Mouse (Mus musculus) heart, embryonic 12.5 days (tissue): ENCODE results near the gene Oscp1. TPM values are rescaled to one million over a fixed set of nuclear protein-coding genes. Genes with fewer than 3 reads are reported as not detected.

ENCODE experiments used
- ATAC-seq: fragments of 200-750 bp; cut with Nextera tagmentation; 2 replicates; pipeline ENCODE4 v1.8.0; 2017; ENCODE audit warnings: moderate TSS enrichment, moderate library complexity; ENCODE audit not compliant: insufficient number of reproducible peaks, low FRiP score
- H3K27ac ChIP-seq: fragments of 300-500 bp; sonication (generic); 2 replicates; pipeline ENCODE4 v1.5.1; 2016; ENCODE audit warnings: mild to moderate bottlenecking, moderate library complexity; ENCODE audit not compliant: poor library complexity, severe bottlenecking
- H3K27me3 ChIP-seq: fragments of 300-500 bp; sonication (generic); replicated peaks from 2 replicates; pipeline ENCODE4 v1.6.1; 2016; ENCODE audit warnings: mild to moderate bottlenecking, moderate library complexity
- H3K36me3 ChIP-seq: fragments of 300-500 bp; sonication (generic); 2 replicates; pipeline ENCODE4 v1.6.1; 2016; ENCODE audit warnings: mild to moderate bottlenecking, moderate library complexity
- H3K4me1 ChIP-seq: fragments of 300-500 bp; sonication (generic); replicated peaks from 2 replicates; pipeline ENCODE4 v1.6.1; 2016; ENCODE audit warnings: mild to moderate bottlenecking
- H3K4me2 ChIP-seq: fragments of 300-500 bp; sonication (generic); 2 replicates; pipeline ENCODE4 v1.6.1; 2016; ENCODE audit warnings: mild to moderate bottlenecking, moderate library complexity
- H3K4me3 ChIP-seq: fragments of 300-500 bp; sonication (generic); 2 replicates; pipeline ENCODE4 v1.5.1; 2016; ENCODE audit warnings: mild to moderate bottlenecking
- H3K9ac ChIP-seq: fragments of 300-500 bp; sonication (generic); 2 replicates; pipeline ENCODE4 v1.6.1; 2016; ENCODE audit warnings: mild to moderate bottlenecking, moderate library complexity
- H3K9me3 ChIP-seq: fragments of 300-500 bp; sonication (generic); replicated peaks from 2 replicates; pipeline ENCODE4 v1.6.1; 2016; ENCODE audit warnings: mild to moderate bottlenecking, moderate library complexity
- WGBS: fragments of 180-500 bp; shearing (Covaris S2); methylation state at CpG from one replicate; pipeline ENCODE4 v1.1.7; 2016; 5-methylcytosine and 5-hydroxymethylcytosine counted together
- polyA plus RNA-seq: library from polyadenylated mRNA; unstranded; fragments of >200 nt; fragmentation: Nextera tagmentation; extraction: Ambion mirVana; gene quantifications from 2 replicates; pipeline ENCODE4 v1.2.1, GENCODE M21; 2016

Gene Oscp1
- polyA plus RNA-seq, 1 experiment from 2014 or later = 5.9 TPM

- H3K9ac ChIP-seq = no peak overlapping the region
- no peak overlapping the region for H3K4me2 ChIP-seq
- H3K27ac ChIP-seq = no peak overlapping the region
- WGBS = 82% methylated on average over 4 of the region's 4 CpGs
- peaks cover 6% of the 10 kb centered on the region; the same call in 1 of the 2 replicates for H3K36me3 ChIP-seq
- no peaks in the 10 kb centered on the region for H3K9me3 ChIP-seq
- H3K4me3 ChIP-seq = no peak overlapping the region
- H3K27me3 ChIP-seq = no peaks in the 10 kb centered on the region
- ATAC-seq = no peak
- H3K4me1 ChIP-seq = peaks cover 68% of the 10 kb centered on the region
These were observed 54.9 kb downstream of the Oscp1 start for GRCm38 (mm10) chr4:126113243-126113642.

- Histone ChIP-seq H3K4me2 (no peak overlapping the region), H3K27ac (no peak overlapping the region), H3K9me3 (no peaks in the 10 kb centered on the region), H3K4me3 (no peak overlapping the region), H3K27me3 (no peaks in the 10 kb centered on the region), H3K36me3 (peaks cover 10% of the 10 kb centered on the region), H3K9ac (no peak overlapping the region), H3K4me1 (peaks cover 61% of the 10 kb centered on the region)
- ATAC-seq = no peak
- 12% methylated on average over 6 of the region's 6 CpGs for WGBS
These were observed 55.6 kb downstream of the Oscp1 start for GRCm38 (mm10) chr4:126113943-126114342.

- no peak overlapping the region for H3K4me2 ChIP-seq
- H3K27me3 ChIP-seq = no peaks in the 10 kb centered on the region
- H3K4me1 ChIP-seq = peaks cover 47% of the 10 kb centered on the region
- WGBS = 87% methylated on average over 9 of the region's 9 CpGs
- no peak overlapping the region for H3K9ac ChIP-seq
- H3K36me3 ChIP-seq = peaks cover 13% of the 10 kb centered on the region
- ATAC-seq = no peak
- H3K27ac ChIP-seq = no peak overlapping the region
- H3K9me3 ChIP-seq = no peaks in the 10 kb centered on the region
- no peak overlapping the region for H3K4me3 ChIP-seq
These were observed 57.0 kb downstream of the Oscp1 start for GRCm38 (mm10) chr4:126115411-126115810.

GRCm38 (mm10) chr4:126115871-126116521 is 57.6 kb downstream of the Oscp1 start:
- H3K4me3 ChIP-seq = no peak overlapping the region
- H3K27me3 ChIP-seq = no peaks in the 10 kb centered on the region
- peaks cover 41% of the 10 kb centered on the region for H3K4me1 ChIP-seq
- H3K4me2 ChIP-seq = no peak overlapping the region
- no peak overlapping the region for H3K27ac ChIP-seq
- H3K36me3 ChIP-seq = peaks cover 16% of the 10 kb centered on the region
- WGBS = 71% methylated on average over 6 of the region's 6 CpGs
- H3K9ac ChIP-seq = no peak overlapping the region
- no peak for ATAC-seq
- no peaks in the 10 kb centered on the region for H3K9me3 ChIP-seq

GRCm38 (mm10) chr4:126117116-126117515 is 58.8 kb downstream of the Oscp1 start:
- Histone ChIP-seq H3K4me3 (no peak overlapping the region), H3K27ac (no peak overlapping the region), H3K27me3 (no peaks in the 10 kb centered on the region), H3K36me3 (peaks cover 25% of the 10 kb centered on the region), H3K9me3 (0 out of 2 replicates have a peak, but pooled peaks cover 6% of the 10 kb centered on the region), H3K9ac (no peak overlapping the region), H3K4me2 (no peak overlapping the region), H3K4me1 (peaks cover 30% of the 10 kb centered on the region)
- 80% methylated on average over 8 of the region's 8 CpGs for WGBS
- no peak for ATAC-seq

- Histone ChIP-seq H3K4me2 (no peak overlapping the region), H3K9ac (no peak overlapping the region), H3K4me3 (no peak overlapping the region), H3K27me3 (no peaks in the 10 kb centered on the region), H3K9me3 (0 out of 2 replicates have a peak, but pooled peaks cover 6% of the 10 kb centered on the region), H3K27ac (no peak overlapping the region), H3K36me3 (peaks cover 33% of the 10 kb centered on the region), H3K4me1 (peaks cover 25% of the 10 kb centered on the region)
- no peak for ATAC-seq
- 94% methylated on average over 4 of the region's 4 CpGs for WGBS
These were observed 60.3 kb downstream of the Oscp1 start for GRCm38 (mm10) chr4:126118651-126119050.

- no peak overlapping the region for H3K27ac ChIP-seq
- H3K4me1 ChIP-seq = peaks cover 23% of the 10 kb centered on the region
- H3K4me3 ChIP-seq = no peak overlapping the region
- peaks cover 36% of the 10 kb centered on the region for H3K36me3 ChIP-seq
- ATAC-seq = no peak
- H3K27me3 ChIP-seq = no peaks in the 10 kb centered on the region
- no peak overlapping the region for H3K4me2 ChIP-seq
- 0 out of 2 replicates have a peak, but pooled peaks cover 6% of the 10 kb centered on the region for H3K9me3 ChIP-seq
- no peak overlapping the region for H3K9ac ChIP-seq
- 84% methylated on average over 1 of the region's 1 CpGs for WGBS
These were observed 60.7 kb downstream of the Oscp1 start for GRCm38 (mm10) chr4:126119051-126119450.

GRCm38 (mm10) chr4:126120052-126120451 is 61.7 kb downstream of the Oscp1 start:
- ATAC-seq = no peak
- no peak overlapping the region for H3K4me3 ChIP-seq
- no peaks in the 10 kb centered on the region for H3K27me3 ChIP-seq
- peaks cover 19% of the 10 kb centered on the region for H3K4me1 ChIP-seq
- H3K9ac ChIP-seq = no peak overlapping the region
- 0 out of 2 replicates have a peak, but pooled peaks cover 6% of the 10 kb centered on the region for H3K9me3 ChIP-seq
- peaks cover 46% of the 10 kb centered on the region for H3K36me3 ChIP-seq
- 87% methylated on average over 5 of the region's 5 CpGs for WGBS
- no peak overlapping the region for H3K4me2 ChIP-seq
- H3K27ac ChIP-seq = no peak overlapping the region

GRCm38 (mm10) chr4:126120506-126120905 is 62.1 kb downstream of the Oscp1 start:
- no peak overlapping the region for H3K4me2 ChIP-seq
- H3K4me1 ChIP-seq = peaks cover 14% of the 10 kb centered on the region
- WGBS = 98% methylated on average over 2 of the region's 2 CpGs
- no peak overlapping the region for H3K27ac ChIP-seq
- H3K9me3 ChIP-seq = 0 out of 2 replicates have a peak, but pooled peaks cover 6% of the 10 kb centered on the region
- no peak overlapping the region for H3K9ac ChIP-seq
- peaks cover 51% of the 10 kb centered on the region for H3K36me3 ChIP-seq
- ATAC-seq = no peak
- no peak overlapping the region for H3K4me3 ChIP-seq
- no peaks in the 10 kb centered on the region for H3K27me3 ChIP-seq

- H3K4me2 ChIP-seq = no peak overlapping the region
- ATAC-seq = no peak
- H3K27ac ChIP-seq = no peak overlapping the region
- 0 out of 2 replicates have a peak, but pooled peaks cover 6% of the 10 kb centered on the region for H3K9me3 ChIP-seq
- H3K36me3 ChIP-seq = peaks cover 71% of the 10 kb centered on the region
- 75% methylated on average over 10 of the region's 10 CpGs for WGBS
- H3K9ac ChIP-seq = no peak overlapping the region
- no peak overlapping the region for H3K4me3 ChIP-seq
- no peaks in the 10 kb centered on the region for H3K27me3 ChIP-seq
- peaks cover 8% of the 10 kb centered on the region for H3K4me1 ChIP-seq
These were observed 65.1 kb downstream of the Oscp1 start for GRCm38 (mm10) chr4:126123309-126124040.

- peak; percentile 49; the same call in 1 of the 2 replicates for ATAC-seq
- WGBS = 51% methylated on average over 11 of the region's 11 CpGs
- no peak overlapping the region for H3K9ac ChIP-seq
- peak overlapping the region; percentile 2; the same call in 1 of the 2 replicates for H3K4me2 ChIP-seq
- no peak overlapping the region for H3K4me3 ChIP-seq
- H3K4me1 ChIP-seq = peaks cover 38% of the 10 kb centered on the region
- no peaks in the 10 kb centered on the region for H3K9me3 ChIP-seq
- peak overlapping the region; percentile 75 for H3K27ac ChIP-seq
- H3K27me3 ChIP-seq = no peaks in the 10 kb centered on the region
- peaks cover 77% of the 10 kb centered on the region for H3K36me3 ChIP-seq
These were observed 72.1 kb downstream of the Oscp1 start for GRCm38 (mm10) chr4:126130502-126130901.
